Mouse (Mus musculus) heart, embryonic 12.5 days (tissue): ENCODE results near the gene Aanat. TPM values are rescaled to one million over a fixed set of nuclear protein-coding genes. Genes with fewer than 3 reads are reported as not detected.

Experiments used
- ATAC-seq: fragments of 200-750 bp; cut with Nextera tagmentation; 2 replicates; pipeline ENCODE4 v1.8.0; 2017; ENCODE audit warnings: moderate TSS enrichment, moderate library complexity; ENCODE audit not compliant: insufficient number of reproducible peaks, low FRiP score
- H3K27ac ChIP-seq: fragments of 300-500 bp; sonication (generic); 2 replicates; pipeline ENCODE4 v1.5.1; 2016; ENCODE audit warnings: mild to moderate bottlenecking, moderate library complexity; ENCODE audit not compliant: poor library complexity, severe bottlenecking
- H3K27me3 ChIP-seq: fragments of 300-500 bp; sonication (generic); replicated peaks from 2 replicates; pipeline ENCODE4 v1.6.1; 2016; ENCODE audit warnings: mild to moderate bottlenecking, moderate library complexity
- H3K36me3 ChIP-seq: fragments of 300-500 bp; sonication (generic); 2 replicates; pipeline ENCODE4 v1.6.1; 2016; ENCODE audit warnings: mild to moderate bottlenecking, moderate library complexity
- H3K4me1 ChIP-seq: fragments of 300-500 bp; sonication (generic); replicated peaks from 2 replicates; pipeline ENCODE4 v1.6.1; 2016; ENCODE audit warnings: mild to moderate bottlenecking
- H3K4me2 ChIP-seq: fragments of 300-500 bp; sonication (generic); 2 replicates; pipeline ENCODE4 v1.6.1; 2016; ENCODE audit warnings: mild to moderate bottlenecking, moderate library complexity
- H3K4me3 ChIP-seq: fragments of 300-500 bp; sonication (generic); 2 replicates; pipeline ENCODE4 v1.5.1; 2016; ENCODE audit warnings: mild to moderate bottlenecking
- H3K9ac ChIP-seq: fragments of 300-500 bp; sonication (generic); 2 replicates; pipeline ENCODE4 v1.6.1; 2016; ENCODE audit warnings: mild to moderate bottlenecking, moderate library complexity
- H3K9me3 ChIP-seq: fragments of 300-500 bp; sonication (generic); replicated peaks from 2 replicates; pipeline ENCODE4 v1.6.1; 2016; ENCODE audit warnings: mild to moderate bottlenecking, moderate library complexity
- WGBS: fragments of 180-500 bp; shearing (Covaris S2); methylation state at CpG from one replicate; pipeline ENCODE4 v1.1.7; 2016; 5-methylcytosine and 5-hydroxymethylcytosine counted together
- polyA plus RNA-seq: library from polyadenylated mRNA; unstranded; fragments of >200 nt; fragmentation: Nextera tagmentation; extraction: Ambion mirVana; gene quantifications from 2 replicates; pipeline ENCODE4 v1.2.1, GENCODE M21; 2016

Aanat gene
- polyA plus RNA-seq, 1 experiment from 2014 or later: not detected

GRCm38 (mm10) chr11:116592428-116592827 lies 6.2 kb downstream of the Aanat start:
- Histone ChIP-seq H3K9ac (no peak overlapping the region), H3K27ac (no peak overlapping the region)
- ATAC-seq: peak; percentile 69

GRCm38 (mm10) chr11:116593345-116593744 lies 7.1 kb downstream of the Aanat start:
- no peaks in the 10 kb centered on the region for H3K9me3 ChIP-seq
- peaks cover 13% of the 10 kb centered on the region for H3K4me1 ChIP-seq
- no peak overlapping the region for H3K4me2 ChIP-seq
- no peak overlapping the region for H3K9ac ChIP-seq
- no peak overlapping the region for H3K4me3 ChIP-seq
- peaks cover 16% of the 10 kb centered on the region for H3K36me3 ChIP-seq
- WGBS: 83% methylated on average over 4 of the region's 4 CpGs
- no peak overlapping the region for H3K27ac ChIP-seq
- H3K27me3 ChIP-seq: 0 out of 2 replicates have a peak, but pooled peaks cover 1% of the 10 kb centered on the region
- no peak for ATAC-seq

More at GRCm38 (mm10) chr11:116592428-116592827, 6.2 kb downstream of the Aanat start:
- H3K9me3 ChIP-seq: no peaks in the 10 kb centered on the region
- H3K27me3 ChIP-seq: peaks cover 9% of the 10 kb centered on the region; the same call in 1 of the 2 replicates
- H3K36me3 ChIP-seq: peaks cover 8% of the 10 kb centered on the region
- peaks cover 13% of the 10 kb centered on the region for H3K4me1 ChIP-seq
- no peak overlapping the region for H3K4me2 ChIP-seq
- no peak overlapping the region for H3K4me3 ChIP-seq

GRCm38 (mm10) chr11:116596766-116597165 lies 10.5 kb downstream of the Aanat start:
- ATAC-seq: no peak
- H3K9ac ChIP-seq: 0 out of 2 replicates have a peak overlapping the region, but pooled peaks have one; percentile 10
- 86% methylated on average over 19 of the region's 19 CpGs for WGBS
- H3K4me2 ChIP-seq: no peak overlapping the region
- H3K4me3 ChIP-seq: no peak overlapping the region
- no peak overlapping the region for H3K27ac ChIP-seq
- peaks cover 50% of the 10 kb centered on the region for H3K36me3 ChIP-seq
- no peaks in the 10 kb centered on the region for H3K27me3 ChIP-seq
- 0 out of 2 replicates have a peak, but pooled peaks cover 4% of the 10 kb centered on the region for H3K4me1 ChIP-seq
- H3K9me3 ChIP-seq: no peaks in the 10 kb centered on the region

GRCm38 (mm10) chr11:116598193-116598592 lies 12.0 kb downstream of the Aanat start:
- H3K27me3 ChIP-seq: no peaks in the 10 kb centered on the region
- no peaks in the 10 kb centered on the region for H3K4me1 ChIP-seq
- H3K4me2 ChIP-seq: no peak overlapping the region
- WGBS: 86% methylated on average over 8 of the region's 8 CpGs
- H3K27ac ChIP-seq: no peak overlapping the region
- H3K4me3 ChIP-seq: no peak overlapping the region
- ATAC-seq: no peak
- H3K36me3 ChIP-seq: peaks cover 62% of the 10 kb centered on the region
- H3K9me3 ChIP-seq: no peaks in the 10 kb centered on the region
- no peak overlapping the region for H3K9ac ChIP-seq

GRCm38 (mm10) chr11:116599230-116599629 lies 13.0 kb downstream of the Aanat start:
- Histone ChIP-seq H3K4me1 (no peaks in the 10 kb centered on the region), H3K27me3 (no peaks in the 10 kb centered on the region), H3K4me3 (no peak overlapping the region), H3K27ac (no peak overlapping the region), H3K4me2 (no peak overlapping the region), H3K9me3 (no peaks in the 10 kb centered on the region), H3K36me3 (peaks cover 71% of the 10 kb centered on the region), H3K9ac (no peak overlapping the region)
- WGBS: 90% methylated on average over 15 of the region's 15 CpGs
- no peak for ATAC-seq

- peaks cover 90% of the 10 kb centered on the region for H3K36me3 ChIP-seq
- 88% methylated on average over 8 of the region's 8 CpGs for WGBS
Observed at GRCm38 (mm10) chr11:116601166-116601565, 14.9 kb downstream of the Aanat start.

GRCm38 (mm10) chr11:116602043-116602442 lies 15.8 kb downstream of the Aanat start:
- Histone ChIP-seq H3K27me3 (no peaks in the 10 kb centered on the region), H3K27ac (no peak overlapping the region), H3K4me3 (no peak overlapping the region), H3K4me1 (no peaks in the 10 kb centered on the region), H3K9me3 (no peaks in the 10 kb centered on the region), H3K36me3 (peaks cover 88% of the 10 kb centered on the region), H3K4me2 (no peak overlapping the region), H3K9ac (no peak overlapping the region)
- 81% methylated on average over 8 of the region's 8 CpGs for WGBS
- no peak for ATAC-seq

More at GRCm38 (mm10) chr11:116601166-116601565, 14.9 kb downstream of the Aanat start:
- no peaks in the 10 kb centered on the region for H3K9me3 ChIP-seq
- no peak for ATAC-seq
- no peaks in the 10 kb centered on the region for H3K27me3 ChIP-seq
- no peak overlapping the region for H3K9ac ChIP-seq
- H3K4me2 ChIP-seq: no peak overlapping the region
- H3K4me1 ChIP-seq: no peaks in the 10 kb centered on the region
- no peak overlapping the region for H3K27ac ChIP-seq
- H3K4me3 ChIP-seq: no peak overlapping the region

GRCm38 (mm10) chr11:116603339-116603738 lies 17.1 kb downstream of the Aanat start:
- no peak overlapping the region for H3K9ac ChIP-seq
- H3K27ac ChIP-seq: no peak overlapping the region
- 82% methylated on average over 10 of the region's 10 CpGs for WGBS

GRCm38 (mm10) chr11:116604097-116604496 lies 17.9 kb downstream of the Aanat start:
- Histone ChIP-seq H3K27me3 (no peaks in the 10 kb centered on the region), H3K4me3 (no peak overlapping the region), H3K4me1 (0 out of 2 replicates have a peak, but pooled peaks cover 5% of the 10 kb centered on the region), H3K9me3 (no peaks in the 10 kb centered on the region), H3K4me2 (no peak overlapping the region), H3K36me3 (peaks cover 78% of the 10 kb centered on the region), H3K27ac (no peak overlapping the region), H3K9ac (no peak overlapping the region)
- WGBS: 82% methylated on average over 12 of the region's 12 CpGs
- no peak; the same call in 1 of the 2 replicates for ATAC-seq

More at GRCm38 (mm10) chr11:116603339-116603738, 17.1 kb downstream of the Aanat start:
- H3K4me3 ChIP-seq: no peak overlapping the region
- no peaks in the 10 kb centered on the region for H3K4me1 ChIP-seq
- no peak overlapping the region for H3K4me2 ChIP-seq
- no peaks in the 10 kb centered on the region for H3K9me3 ChIP-seq
- no peaks in the 10 kb centered on the region for H3K27me3 ChIP-seq
- peaks cover 81% of the 10 kb centered on the region for H3K36me3 ChIP-seq
- ATAC-seq: no peak

- no peak for ATAC-seq
- Histone ChIP-seq H3K27ac (no peak overlapping the region), H3K27me3 (no peaks in the 10 kb centered on the region), H3K36me3 (peaks cover 45% of the 10 kb centered on the region), H3K9ac (no peak overlapping the region), H3K4me3 (no peak overlapping the region), H3K4me1 (peaks cover 15% of the 10 kb centered on the region), H3K9me3 (no peaks in the 10 kb centered on the region), H3K4me2 (no peak overlapping the region)
- 91% methylated on average over 3 of the region's 3 CpGs for WGBS
Observed at GRCm38 (mm10) chr11:116607717-116608116, 21.5 kb downstream of the Aanat start.

GRCm38 (mm10) chr11:116609965-116610630 lies 23.9 kb downstream of the Aanat start:
- H3K27me3 ChIP-seq: no peaks in the 10 kb centered on the region
- H3K9ac ChIP-seq: no peak overlapping the region
- H3K9me3 ChIP-seq: no peaks in the 10 kb centered on the region
- H3K27ac ChIP-seq: no peak overlapping the region
- H3K36me3 ChIP-seq: peaks cover 22% of the 10 kb centered on the region
- H3K4me3 ChIP-seq: no peak overlapping the region
- ATAC-seq: no peak
- H3K4me1 ChIP-seq: peaks cover 28% of the 10 kb centered on the region
- no peak overlapping the region for H3K4me2 ChIP-seq
- 82% methylated on average over 15 of the region's 15 CpGs for WGBS
